Mouse (Mus musculus) megakaryocyte, embryonic 14.5 days (primary cell): ENCODE data around the gene Tesk1. TPM values are rescaled to one million over a fixed set of nuclear protein-coding genes. Genes with fewer than 3 reads are reported as not detected.

Experiments
- H3K27me3 ChIP-seq: replicated peaks from 2 replicates; pipeline ENCODE3; 2012; ENCODE audit warnings: inconsistent platforms
- H3K36me3 ChIP-seq: replicated peaks from 2 replicates; pipeline ENCODE3; 2012; ENCODE audit warnings: low read length, inconsistent platforms, mixed read lengths
- H3K4me1 ChIP-seq: 2 replicates; pipeline ENCODE4 v1.6.1; 2012; ENCODE audit warnings: inconsistent platforms
- H3K4me3 ChIP-seq: replicated peaks from 2 replicates; pipeline ENCODE3; 2012; ENCODE audit warnings: moderate library complexity, mild to moderate bottlenecking, inconsistent platforms
- H3K9me3 ChIP-seq: 2 replicates; pipeline ENCODE4 v1.6.1; 2012; ENCODE audit warnings: inconsistent platforms
- FLI1 ChIP-seq: IDR thresholded peaks from 2 replicates; pipeline ENCODE4 v1.6.1; 2012; ENCODE audit warnings: low read length, inconsistent platforms, mixed read lengths
- GATA1 ChIP-seq: IDR thresholded peaks from 3 replicates; pipeline ENCODE4 v1.6.1; 2012; ENCODE audit warnings: mixed read lengths, low read length, inconsistent platforms, borderline replicate concordance
- polyA plus RNA-seq: library from polyadenylated mRNA; stranded (reverse); fragments of >175 nt; gene quantifications from 2 replicates; pipeline ENCODE4 v1.2.3, GENCODE M21; 2012; ENCODE audit warnings: low replicate concordance; ENCODE audit not compliant: insufficient read depth

Tesk1 gene
- polyA plus RNA-seq, 1 experiment, result 28.2 TPM

GRCm38 (mm10) chr4:43402212-43402611, 39.5 kb upstream of the Tesk1 start:
- Histone ChIP-seq H3K27me3 (peaks cover 63% of the 10 kb centered on the region), H3K9me3 (no peaks in the 10 kb centered on the region)
- no peak for TF ChIP-seq FLI1
- no peak for TF ChIP-seq GATA1

GRCm38 (mm10) chr4:43404697-43405096, 37.0 kb upstream of the Tesk1 start:
- no peaks in the 10 kb centered on the region for H3K9me3 ChIP-seq
- H3K27me3 ChIP-seq, result peaks cover 69% of the 10 kb centered on the region
- H3K4me1 ChIP-seq, result peaks cover 16% of the 10 kb centered on the region
- no peak overlapping the region for H3K4me3 ChIP-seq
- TF ChIP-seq GATA1, result no peak
- TF ChIP-seq FLI1, result no peak
- H3K36me3 ChIP-seq, result peaks cover 51% of the 10 kb centered on the region

More at GRCm38 (mm10) chr4:43402212-43402611, 39.5 kb upstream of the Tesk1 start:
- H3K4me1 ChIP-seq, result peaks cover 16% of the 10 kb centered on the region
- peaks cover 60% of the 10 kb centered on the region for H3K36me3 ChIP-seq
- H3K4me3 ChIP-seq, result no peak overlapping the region

GRCm38 (mm10) chr4:43406162-43406971, 35.4 kb upstream of the Tesk1 start:
- TF ChIP-seq GATA1, result no peak
- no peak for TF ChIP-seq FLI1
- peaks cover 16% of the 10 kb centered on the region for H3K4me1 ChIP-seq
- no peaks in the 10 kb centered on the region for H3K9me3 ChIP-seq
- peaks cover 57% of the 10 kb centered on the region for H3K27me3 ChIP-seq
- peaks cover 36% of the 10 kb centered on the region for H3K36me3 ChIP-seq
- H3K4me3 ChIP-seq, result peak overlapping the region; percentile 15

- Histone ChIP-seq H3K9me3 (no peaks in the 10 kb centered on the region), H3K36me3 (peaks cover 30% of the 10 kb centered on the region), H3K4me3 (no peak overlapping the region), H3K27me3 (peaks cover 51% of the 10 kb centered on the region), H3K4me1 (peaks cover 16% of the 10 kb centered on the region)
- no peak for TF ChIP-seq FLI1
- TF ChIP-seq GATA1, result no peak
These were observed 34.4 kb upstream of the Tesk1 start for GRCm38 (mm10) chr4:43407071-43407920.

GRCm38 (mm10) chr4:43414761-43415160, 27.0 kb upstream of the Tesk1 start:
- Histone ChIP-seq H3K9me3 (peaks cover 18% of the 10 kb centered on the region), H3K36me3 (peaks cover 54% of the 10 kb centered on the region), H3K4me3 (peak overlapping the region; percentile 11), H3K4me1 (peaks cover 10% of the 10 kb centered on the region), H3K27me3 (peaks cover 16% of the 10 kb centered on the region)
- TF ChIP-seq FLI1 (no peak), GATA1 (no peak)

- peaks cover 16% of the 10 kb centered on the region for H3K27me3 ChIP-seq
- TF ChIP-seq FLI1 (no peak), GATA1 (no peak)
- peaks cover 18% of the 10 kb centered on the region for H3K9me3 ChIP-seq
- H3K36me3 ChIP-seq, result peaks cover 56% of the 10 kb centered on the region
- H3K4me3 ChIP-seq, result no peak overlapping the region
- H3K4me1 ChIP-seq, result peaks cover 15% of the 10 kb centered on the region
These were observed 26.3 kb upstream of the Tesk1 start for GRCm38 (mm10) chr4:43415221-43416070.

- Histone ChIP-seq H3K4me3 (no peak overlapping the region), H3K4me1 (peaks cover 15% of the 10 kb centered on the region)
- TF ChIP-seq GATA1 (no peak), FLI1 (no peak)
These were observed 25.7 kb upstream of the Tesk1 start for GRCm38 (mm10) chr4:43416071-43416490.

GRCm38 (mm10) chr4:43417269-43418062, 24.3 kb upstream of the Tesk1 start:
- Histone ChIP-seq H3K4me3 (no peak overlapping the region), H3K27me3 (peaks cover 20% of the 10 kb centered on the region)

More at GRCm38 (mm10) chr4:43416071-43416490, 25.7 kb upstream of the Tesk1 start:
- peaks cover 57% of the 10 kb centered on the region for H3K36me3 ChIP-seq
- H3K9me3 ChIP-seq, result peaks cover 18% of the 10 kb centered on the region
- peaks cover 16% of the 10 kb centered on the region for H3K27me3 ChIP-seq

More at GRCm38 (mm10) chr4:43417269-43418062, 24.3 kb upstream of the Tesk1 start:
- Histone ChIP-seq H3K9me3 (peaks cover 18% of the 10 kb centered on the region), H3K36me3 (peaks cover 68% of the 10 kb centered on the region), H3K4me1 (peaks cover 15% of the 10 kb centered on the region)
- TF ChIP-seq FLI1, result no peak
- TF ChIP-seq GATA1, result no peak
